Mouse (Mus musculus) liver, postnatal 0 days (tissue): Measurements from ENCODE around the gene Pdzk1ip1. TPM values are rescaled to one million over a fixed set of nuclear protein-coding genes. Genes with fewer than 3 reads are reported as not detected.
A peak's percentile ranks its signal among the peaks of the same experiment; 100 is the strongest.

Experiments
- ATAC-seq: fragments of 200-750 bp; cut with Nextera tagmentation; 2 replicates; pipeline ENCODE4 v1.8.0; 2017; ENCODE audit warnings: mild to moderate bottlenecking, moderate library complexity
- DNase-seq: peaks from one replicate; pipeline ENCODE4 v3.0.0-alpha.2; 2016
- H3K27ac ChIP-seq: fragments of 300-500 bp; sonication (generic); 2 replicates; pipeline ENCODE4 v1.5.1; 2014; ENCODE audit warnings: antibody characterized with exemption, moderate library complexity, mild to moderate bottlenecking, low read depth
- H3K27me3 ChIP-seq: fragments of 300-500 bp; sonication (generic); 2 replicates; pipeline ENCODE4 v1.6.1; 2014; ENCODE audit warnings: low read length, control low read depth, mixed read lengths; ENCODE audit not compliant: insufficient read depth
- H3K36me3 ChIP-seq: fragments of 300-500 bp; sonication (generic); replicated peaks from 2 replicates; pipeline ENCODE4 v1.6.1; 2014; ENCODE audit warnings: mild to moderate bottlenecking, control low read depth, low read length, moderate library complexity, mixed read lengths; ENCODE audit not compliant: insufficient read depth
- H3K4me1 ChIP-seq: fragments of 300-500 bp; sonication (generic); 2 replicates; pipeline ENCODE4 v1.6.1; 2014; ENCODE audit warnings: antibody characterized with exemption, mild to moderate bottlenecking, control low read depth; ENCODE audit not compliant: insufficient read depth
- H3K4me2 ChIP-seq: fragments of 300-500 bp; sonication (generic); 2 replicates; pipeline ENCODE4 v1.6.1; 2014; ENCODE audit warnings: low read depth, mild to moderate bottlenecking, low read length, moderate library complexity, mixed read lengths
- H3K4me3 ChIP-seq: fragments of 300-500 bp; sonication (generic); 2 replicates; pipeline ENCODE4 v1.5.1; 2014; ENCODE audit warnings: low read depth, low read length
- H3K9ac ChIP-seq: fragments of 300-500 bp; sonication (generic); replicated peaks from 2 replicates; pipeline ENCODE4 v1.6.1; 2014; ENCODE audit warnings: mild to moderate bottlenecking, moderate library complexity
- H3K9me3 ChIP-seq: fragments of 300-500 bp; sonication (generic); 2 replicates; pipeline ENCODE4 v1.6.1; 2016; ENCODE audit warnings: mild to moderate bottlenecking, control low read depth, low read length, mixed read lengths
- CTCF ChIP-seq: sonication (generic); IDR thresholded peaks from 2 replicates; pipeline ENCODE4 v1.5.1; 2016; ENCODE audit warnings: antibody characterized with exemption, low read depth
- EP300 ChIP-seq: IDR thresholded peaks from 2 replicates; pipeline ENCODE4 v1.6.1; 2016; ENCODE audit warnings: antibody characterized with exemption, low read depth, mild to moderate bottlenecking
- WGBS: fragments of 180-500 bp; shearing (Covaris S2); extraction: QIAGEN DNeasy Blood & Tissue Kit; methylation state at CpG from one replicate; pipeline ENCODE4 v1.1.7; 2014; ENCODE audit not compliant: insufficient replicate concordance; 5-methylcytosine and 5-hydroxymethylcytosine counted together
- polyA plus RNA-seq: library from polyadenylated mRNA; unstranded; fragments of >200 nt; fragmentation: Nextera tagmentation; extraction: Ambion mirVana; gene quantifications from 2 replicates; pipeline ENCODE4 v1.2.1, GENCODE M21; 2015

The Pdzk1ip1 gene
- polyA plus RNA-seq, 1 experiment from 2014 or later, result 18.6 TPM

DNA sequence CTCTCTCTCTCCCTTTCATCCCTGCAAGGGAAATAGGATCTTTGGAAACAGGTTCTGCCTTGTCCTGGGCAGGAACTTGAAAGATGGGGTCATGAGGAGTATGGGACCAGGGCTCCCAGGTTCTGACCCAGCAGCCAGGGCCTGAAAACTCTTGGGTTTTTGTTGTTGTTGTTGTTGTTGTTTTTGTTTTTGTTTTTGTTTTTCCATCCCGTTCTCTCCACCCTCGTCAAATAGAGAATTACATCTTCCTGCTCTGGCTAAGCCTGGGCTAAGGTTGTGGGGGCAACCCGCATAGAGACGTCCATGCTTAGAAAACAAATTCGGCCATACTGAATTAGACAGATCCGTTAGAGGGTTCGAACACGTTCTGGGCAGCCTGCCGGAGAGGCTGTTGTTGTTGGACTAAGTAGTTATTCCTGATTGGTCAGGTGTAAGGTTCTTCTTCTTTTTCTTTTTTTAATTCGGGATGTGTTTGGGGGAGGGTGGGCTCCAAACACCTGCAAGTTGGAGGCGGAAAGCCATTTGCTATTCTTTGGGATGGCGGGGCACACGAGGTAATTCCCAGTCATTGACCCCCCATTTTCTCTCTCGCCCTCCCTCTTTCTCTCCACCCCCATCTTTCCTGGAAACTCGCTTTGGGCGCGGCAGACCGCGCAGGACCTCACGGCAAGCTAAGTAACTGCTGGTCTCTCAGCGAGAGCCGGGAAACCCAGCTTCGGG lies 29.5 kb upstream of the Pdzk1ip1 start:
- DNase-seq, result peak; percentile 65
- H3K4me2 ChIP-seq, result peak overlapping the region; percentile 95
- 0 out of 2 replicates have a peak, but pooled peaks have one; percentile 8 for ATAC-seq
- peaks cover 45% of the 10 kb centered on the region for H3K27me3 ChIP-seq
- TF ChIP-seq CTCF (no peak), EP300 (no peak)
- peaks cover 36% of the 10 kb centered on the region for H3K4me1 ChIP-seq
- peak overlapping the region; percentile 68 for H3K4me3 ChIP-seq
- peak overlapping the region; percentile 91 for H3K27ac ChIP-seq
- WGBS, result 9% methylated on average over 23 of the region's 23 CpGs
- H3K36me3 ChIP-seq, result peaks cover 7% of the 10 kb centered on the region
- peak overlapping the region; percentile 89 for H3K9ac ChIP-seq
- H3K9me3 ChIP-seq, result no peaks in the 10 kb centered on the region

DNA sequence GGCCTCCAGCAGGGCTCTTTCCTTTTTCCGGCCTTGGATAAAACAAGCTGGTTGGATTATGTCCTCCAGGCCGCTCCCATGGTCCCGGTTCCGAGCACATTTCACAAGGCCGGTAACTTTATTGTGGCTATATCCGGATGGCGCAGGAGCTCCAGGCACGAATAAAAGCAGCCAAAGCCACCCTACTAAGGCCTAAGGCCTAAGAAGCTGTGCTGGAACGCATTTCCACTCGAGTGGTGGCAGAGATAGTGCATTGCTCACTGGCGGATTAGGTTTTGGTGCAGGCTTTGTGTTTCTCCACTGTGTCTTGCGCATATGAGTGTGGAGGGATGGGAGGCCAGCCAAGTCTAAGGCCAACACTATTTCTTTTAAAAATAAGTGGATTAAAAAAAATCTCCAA lies 28.6 kb upstream of the Pdzk1ip1 start:
- TF ChIP-seq EP300 (no peak), CTCF (no peak)
- Histone ChIP-seq H3K9me3 (no peaks in the 10 kb centered on the region), H3K27me3 (peaks cover 49% of the 10 kb centered on the region), H3K4me2 (peak overlapping the region; percentile 95), H3K27ac (peak overlapping the region; percentile 91), H3K36me3 (peaks cover 15% of the 10 kb centered on the region), H3K4me3 (peak overlapping the region; percentile 68), H3K9ac (peak overlapping the region; percentile 89), H3K4me1 (peaks cover 35% of the 10 kb centered on the region)
- no peak for ATAC-seq
- WGBS, result 19% methylated on average over 12 of the region's 12 CpGs
- peak; percentile 42 for DNase-seq

DNA sequence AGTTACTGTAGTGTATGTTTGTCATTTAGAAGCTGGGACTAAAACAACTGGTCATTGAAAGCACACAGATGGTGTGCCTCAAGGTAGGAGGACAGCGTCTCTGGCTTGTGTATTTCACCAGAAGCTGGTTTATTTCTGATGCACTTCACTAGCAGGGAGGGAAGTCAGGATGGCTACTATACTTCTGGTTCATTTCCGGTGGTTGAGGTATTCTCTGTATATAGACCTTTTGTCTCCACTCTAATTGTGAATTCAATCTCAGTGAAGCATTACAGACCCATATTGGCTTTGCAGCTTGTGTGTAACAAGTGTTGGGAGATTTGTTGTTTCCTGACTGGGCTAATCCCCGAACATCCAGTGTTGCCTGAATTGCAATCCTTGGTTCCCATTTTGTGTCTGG lies 27.8 kb upstream of the Pdzk1ip1 start:
- H3K4me3 ChIP-seq, result peak overlapping the region; percentile 68
- peak overlapping the region; percentile 95 for H3K4me2 ChIP-seq
- ATAC-seq (no peak), DNase-seq (no peak)
- H3K27ac ChIP-seq, result peak overlapping the region; percentile 91; the same call in 1 of the 2 replicates
- WGBS, result 23% methylated on average over 3 of the region's 3 CpGs
- peaks cover 26% of the 10 kb centered on the region for H3K4me1 ChIP-seq
- peaks cover 24% of the 10 kb centered on the region for H3K36me3 ChIP-seq
- peak overlapping the region; percentile 89 for H3K9ac ChIP-seq
- TF ChIP-seq EP300 (no peak), CTCF (no peak)
- H3K27me3 ChIP-seq, result peaks cover 52% of the 10 kb centered on the region
- no peaks in the 10 kb centered on the region for H3K9me3 ChIP-seq

DNA sequence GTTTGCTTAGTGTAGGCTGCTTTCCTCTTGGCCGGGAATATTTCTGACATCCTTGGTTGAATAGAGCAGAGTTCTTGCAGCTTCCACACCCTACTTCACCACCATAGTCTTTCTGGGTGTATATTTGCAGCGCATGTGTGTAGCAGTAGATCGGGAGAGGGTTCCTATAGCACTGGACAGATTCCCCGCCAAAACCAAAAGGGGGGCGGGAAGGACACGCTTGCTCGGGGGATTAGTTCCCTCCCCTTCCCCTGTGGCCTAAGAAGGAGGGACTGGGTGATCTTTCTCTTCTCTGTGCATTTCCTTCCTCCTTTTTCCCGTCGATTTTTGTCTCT lies 26.0 kb upstream of the Pdzk1ip1 start:
- DNase-seq, result no peak
- H3K36me3 ChIP-seq, result peaks cover 35% of the 10 kb centered on the region
- 1% methylated on average over 9 of the region's 9 CpGs for WGBS
- H3K4me1 ChIP-seq, result peaks cover 18% of the 10 kb centered on the region
- no peaks in the 10 kb centered on the region for H3K9me3 ChIP-seq
- 0 out of 2 replicates have a peak, but pooled peaks have one; percentile 9 for ATAC-seq
- H3K27me3 ChIP-seq, result peaks cover 48% of the 10 kb centered on the region
- peak overlapping the region; percentile 95 for H3K4me2 ChIP-seq
- TF ChIP-seq EP300 (no peak), CTCF (no peak)
- H3K27ac ChIP-seq, result no peak overlapping the region; the same call in 1 of the 2 replicates
- H3K4me3 ChIP-seq, result peak overlapping the region; percentile 68
- peak overlapping the region; percentile 56 for H3K9ac ChIP-seq

DNA sequence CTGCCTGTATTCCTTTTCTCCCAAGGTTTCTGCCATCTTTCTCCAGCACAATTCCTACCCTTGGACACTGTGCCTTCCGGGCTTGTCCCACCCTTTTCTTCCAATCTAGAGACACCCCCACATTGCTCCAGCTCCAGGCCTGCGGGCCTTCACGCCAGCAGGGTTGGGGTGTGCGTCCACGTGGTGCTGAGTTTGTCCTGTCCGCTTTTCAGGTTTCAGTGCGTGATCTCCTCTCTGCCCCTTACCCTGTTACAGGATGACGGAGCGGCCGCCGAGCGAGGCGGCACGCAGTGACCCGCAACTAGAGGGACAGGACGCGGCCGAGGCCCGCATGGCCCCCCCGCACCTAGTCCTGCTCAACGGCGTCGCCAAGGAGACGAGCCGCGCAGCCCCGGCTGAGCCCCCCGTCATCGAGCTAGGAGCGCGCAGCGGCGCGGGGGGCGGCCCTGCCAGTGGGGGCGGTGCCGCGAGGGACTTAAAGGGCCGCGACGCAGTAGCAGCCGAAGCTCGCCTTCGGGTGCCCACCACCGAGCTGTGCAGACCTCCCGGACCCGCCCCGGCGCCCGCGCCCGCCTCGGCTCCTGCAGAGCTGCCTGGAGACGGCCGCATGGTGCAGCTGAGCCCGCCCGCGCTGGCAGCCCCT lies 25.5 kb upstream of the Pdzk1ip1 start:
- peak overlapping the region; percentile 95 for H3K4me2 ChIP-seq
- peaks cover 18% of the 10 kb centered on the region for H3K4me1 ChIP-seq
- no peaks in the 10 kb centered on the region for H3K9me3 ChIP-seq
- peak overlapping the region; percentile 68 for H3K4me3 ChIP-seq
- ATAC-seq (peak; percentile 41), DNase-seq (peak; percentile 55)
- no peak overlapping the region for H3K27ac ChIP-seq
- 2% methylated on average over 32 of the region's 58 CpGs for WGBS
- TF ChIP-seq EP300, result no peak
- TF ChIP-seq CTCF, result no peak
- peak overlapping the region; percentile 56 for H3K9ac ChIP-seq
- H3K27me3 ChIP-seq, result peaks cover 44% of the 10 kb centered on the region
- H3K36me3 ChIP-seq, result peaks cover 37% of the 10 kb centered on the region

DNA sequence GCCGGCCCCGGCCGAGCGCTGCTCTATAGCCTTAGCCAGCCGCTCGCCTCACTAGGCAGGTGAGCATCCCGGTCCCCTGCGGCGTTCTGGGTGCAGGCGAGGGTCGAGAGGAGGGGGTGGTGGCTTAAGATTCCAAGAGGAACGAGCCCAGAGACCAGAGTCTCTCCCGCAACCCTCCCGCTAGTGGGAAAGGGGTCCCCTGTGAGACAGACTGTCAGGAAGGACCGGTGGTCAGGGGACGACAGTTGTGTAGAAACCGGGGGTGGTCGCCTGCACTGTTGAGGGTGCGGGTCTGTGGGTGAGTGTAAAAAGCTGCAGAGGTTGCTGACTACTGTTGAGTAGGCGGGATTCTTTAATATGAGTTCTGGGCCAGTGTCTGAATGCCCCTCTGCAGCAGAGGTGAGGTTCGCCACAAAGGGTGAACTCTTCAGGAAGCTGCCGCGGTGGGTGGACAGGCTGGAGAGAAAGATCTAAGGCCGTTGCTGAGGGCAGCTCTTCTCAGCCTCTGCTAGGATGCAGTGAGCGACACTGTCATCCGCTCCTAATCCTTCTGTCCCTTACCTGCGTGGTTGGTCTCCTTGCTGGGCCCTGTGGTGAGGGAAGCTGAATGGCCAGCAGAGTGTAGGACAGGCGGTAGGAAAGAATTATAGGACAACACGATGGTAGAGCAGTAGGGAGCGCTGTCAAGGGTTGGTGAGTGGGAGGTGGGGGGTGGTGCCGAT lies 24.8 kb upstream of the Pdzk1ip1 start:
- no peak for DNase-seq
- H3K27me3 ChIP-seq, result peaks cover 43% of the 10 kb centered on the region

More for the DNA sequence above, 24.8 kb upstream of the Pdzk1ip1 start:
- H3K36me3 ChIP-seq, result peaks cover 44% of the 10 kb centered on the region
- H3K4me1 ChIP-seq, result peaks cover 18% of the 10 kb centered on the region
- ATAC-seq, result no peak
- H3K27ac ChIP-seq, result no peak overlapping the region
- peak overlapping the region; percentile 95 for H3K4me2 ChIP-seq
- H3K4me3 ChIP-seq, result peak overlapping the region; percentile 68
- WGBS, result 6% methylated on average over 31 of the region's 31 CpGs
- H3K9ac ChIP-seq, result peak overlapping the region; percentile 56
- no peaks in the 10 kb centered on the region for H3K9me3 ChIP-seq
- TF ChIP-seq CTCF, result no peak
- TF ChIP-seq EP300, result no peak
